Mouse (Mus musculus): ENCODE measurements around the gene Rev3l. TPM values are rescaled to one million over a fixed set of nuclear protein-coding genes. Genes with fewer than 3 reads are reported as not detected.

Rev3l gene
- 18.2 and 21.2 TPM in 2 replicates for polyA plus RNA-seq (2015; fragmentation: Nextera tagmentation; extraction: Ambion mirVana)

GRCm38 (mm10) chr10:39731736-39732265, at the start of gene Rev3l:
Gene Rev3l, plus strand, starts transcription at chr10:39732118.
- H3K27me3 ChIP-seq (ENCODE audit: control insufficient read depth, insufficient read depth, low read length): no peaks in the 10 kb centered on the region
- no peaks in the 10 kb centered on the region for H3K36me3 ChIP-seq (ENCODE audit: control insufficient read depth, insufficient read depth, low read length)
- H3K4me1 ChIP-seq (ENCODE audit: control insufficient read depth, insufficient read depth, low read length): peaks cover 11% of the 10 kb centered on the region
- H3K27ac ChIP-seq (ENCODE audit: low read length): peak within 1 kb of the TSS; percentile 100
- peak within 1 kb of the TSS; percentile 68 for H3K4me2 ChIP-seq (ENCODE audit: low read depth, low read length)
- peak; percentile 85 for ATAC-seq (ENCODE audit: insufficient read depth, low FRiP score)
- peak within 1 kb of the TSS; percentile 77 for H3K4me3 ChIP-seq (replicated peaks; ENCODE audit: low read length)
- WGBS: 1% methylated on average over 44 of the region's 64 CpGs
- no peaks in the 10 kb centered on the region for H3K9me3 ChIP-seq (replicated peaks; ENCODE audit: control insufficient read depth, low read length)
- peak within 1 kb of the TSS; percentile 91 for H3K9ac ChIP-seq (ENCODE audit: low read length)

- Histone ChIP-seq H3K4me2 (ENCODE audit: low read depth, low read length) (no peak overlapping the region), H3K4me3 (replicated peaks; ENCODE audit: low read length) (no peak overlapping the region), H3K9me3 (replicated peaks; ENCODE audit: control insufficient read depth, low read length) (no peaks in the 10 kb centered on the region), H3K36me3 (ENCODE audit: control insufficient read depth, insufficient read depth, low read length) (no peaks in the 10 kb centered on the region), H3K27me3 (ENCODE audit: control insufficient read depth, insufficient read depth, low read length) (no peaks in the 10 kb centered on the region), H3K9ac (ENCODE audit: low read length) (no peak overlapping the region), H3K4me1 (ENCODE audit: control insufficient read depth, insufficient read depth, low read length) (peaks cover 4% of the 10 kb centered on the region), H3K27ac (ENCODE audit: low read length) (no peak overlapping the region)
- no peak for ATAC-seq (ENCODE audit: insufficient read depth, low FRiP score)
- WGBS: 65% methylated on average over 2 of the region's 2 CpGs
These were observed 49.4 kb upstream of the Rev3l start for GRCm38 (mm10) chr10:39682556-39682955.

- WGBS: 70% methylated on average over 2 of the region's 2 CpGs
These were observed 48.4 kb upstream of the Rev3l start for GRCm38 (mm10) chr10:39683481-39683880.

GRCm38 (mm10) chr10:39686811-39687210, 45.1 kb upstream of the Rev3l start:
- no peaks in the 10 kb centered on the region for H3K27me3 ChIP-seq (ENCODE audit: control insufficient read depth, insufficient read depth, low read length)
- H3K4me1 ChIP-seq (ENCODE audit: control insufficient read depth, insufficient read depth, low read length): peaks cover 7% of the 10 kb centered on the region
- no peaks in the 10 kb centered on the region for H3K36me3 ChIP-seq (ENCODE audit: control insufficient read depth, insufficient read depth, low read length)
- no peak overlapping the region for H3K9ac ChIP-seq (ENCODE audit: low read length)
- H3K4me3 ChIP-seq (replicated peaks; ENCODE audit: low read length): no peak overlapping the region
- no peak; the same call in 1 of the 2 replicates for ATAC-seq (ENCODE audit: insufficient read depth, low FRiP score)
- no peak overlapping the region for H3K4me2 ChIP-seq (ENCODE audit: low read depth, low read length)
- H3K27ac ChIP-seq (ENCODE audit: low read length): no peak overlapping the region
- H3K9me3 ChIP-seq (replicated peaks; ENCODE audit: control insufficient read depth, low read length): no peaks in the 10 kb centered on the region
- 89% methylated on average over 4 of the region's 4 CpGs for WGBS

More at GRCm38 (mm10) chr10:39683481-39683880, 48.4 kb upstream of the Rev3l start:
- no peaks in the 10 kb centered on the region for H3K36me3 ChIP-seq (ENCODE audit: control insufficient read depth, insufficient read depth, low read length)
- no peaks in the 10 kb centered on the region for H3K27me3 ChIP-seq (ENCODE audit: control insufficient read depth, insufficient read depth, low read length)
- no peak overlapping the region for H3K4me2 ChIP-seq (ENCODE audit: low read depth, low read length)
- H3K4me3 ChIP-seq (replicated peaks; ENCODE audit: low read length): no peak overlapping the region
- no peak for ATAC-seq (ENCODE audit: insufficient read depth, low FRiP score)
- no peaks in the 10 kb centered on the region for H3K9me3 ChIP-seq (replicated peaks; ENCODE audit: control insufficient read depth, low read length)
- peaks cover 4% of the 10 kb centered on the region for H3K4me1 ChIP-seq (ENCODE audit: control insufficient read depth, insufficient read depth, low read length)
- H3K9ac ChIP-seq (ENCODE audit: low read length): no peak overlapping the region
- no peak overlapping the region for H3K27ac ChIP-seq (ENCODE audit: low read length)

GRCm38 (mm10) chr10:39687851-39688250, 44.1 kb upstream of the Rev3l start:
- H3K27ac ChIP-seq (ENCODE audit: low read length): no peak overlapping the region
- 62% methylated on average over 3 of the region's 3 CpGs for WGBS
- no peak for ATAC-seq (ENCODE audit: insufficient read depth, low FRiP score)
- H3K9me3 ChIP-seq (replicated peaks; ENCODE audit: control insufficient read depth, low read length): no peaks in the 10 kb centered on the region
- H3K4me2 ChIP-seq (ENCODE audit: low read depth, low read length): no peak overlapping the region
- H3K4me1 ChIP-seq (ENCODE audit: control insufficient read depth, insufficient read depth, low read length): peaks cover 7% of the 10 kb centered on the region
- no peak overlapping the region for H3K4me3 ChIP-seq (replicated peaks; ENCODE audit: low read length)
- no peaks in the 10 kb centered on the region for H3K36me3 ChIP-seq (ENCODE audit: control insufficient read depth, insufficient read depth, low read length)
- no peaks in the 10 kb centered on the region for H3K27me3 ChIP-seq (ENCODE audit: control insufficient read depth, insufficient read depth, low read length)
- H3K9ac ChIP-seq (ENCODE audit: low read length): no peak overlapping the region

- Histone ChIP-seq H3K27ac (ENCODE audit: low read length) (no peak overlapping the region; the same call in 1 of the 2 replicates), H3K27me3 (ENCODE audit: control insufficient read depth, insufficient read depth, low read length) (no peaks in the 10 kb centered on the region), H3K4me3 (replicated peaks; ENCODE audit: low read length) (no peak overlapping the region), H3K4me1 (ENCODE audit: control insufficient read depth, insufficient read depth, low read length) (peaks cover 4% of the 10 kb centered on the region; the same call in 1 of the 2 replicates), H3K9me3 (replicated peaks; ENCODE audit: control insufficient read depth, low read length) (no peaks in the 10 kb centered on the region), H3K9ac (ENCODE audit: low read length) (no peak overlapping the region), H3K4me2 (ENCODE audit: low read depth, low read length) (0 out of 2 replicates have a peak overlapping the region, but pooled peaks have one; percentile 2), H3K36me3 (ENCODE audit: control insufficient read depth, insufficient read depth, low read length) (no peaks in the 10 kb centered on the region)
- 46% methylated on average over 11 of the region's 11 CpGs for WGBS
- no peak for ATAC-seq (ENCODE audit: insufficient read depth, low FRiP score)
These were observed 40.4 kb upstream of the Rev3l start for GRCm38 (mm10) chr10:39691351-39692064.

- Histone ChIP-seq H3K9me3 (replicated peaks; ENCODE audit: control insufficient read depth, low read length) (no peaks in the 10 kb centered on the region), H3K4me2 (ENCODE audit: low read depth, low read length) (no peak overlapping the region), H3K27ac (ENCODE audit: low read length) (no peak overlapping the region), H3K9ac (ENCODE audit: low read length) (no peak overlapping the region), H3K4me3 (replicated peaks; ENCODE audit: low read length) (no peak overlapping the region), H3K27me3 (ENCODE audit: control insufficient read depth, insufficient read depth, low read length) (no peaks in the 10 kb centered on the region), H3K4me1 (ENCODE audit: control insufficient read depth, insufficient read depth, low read length) (peaks cover 4% of the 10 kb centered on the region; the same call in 1 of the 2 replicates), H3K36me3 (ENCODE audit: control insufficient read depth, insufficient read depth, low read length) (no peaks in the 10 kb centered on the region)
- ATAC-seq (ENCODE audit: insufficient read depth, low FRiP score): no peak
- WGBS: 59% methylated on average over 2 of the region's 2 CpGs
These were observed 39.8 kb upstream of the Rev3l start for GRCm38 (mm10) chr10:39692152-39692551.

- no peak overlapping the region for H3K27ac ChIP-seq (ENCODE audit: low read length)
- 86% methylated on average over 2 of the region's 2 CpGs for WGBS
- no peaks in the 10 kb centered on the region for H3K36me3 ChIP-seq (ENCODE audit: control insufficient read depth, insufficient read depth, low read length)
- no peak overlapping the region for H3K4me2 ChIP-seq (ENCODE audit: low read depth, low read length)
- H3K27me3 ChIP-seq (ENCODE audit: control insufficient read depth, insufficient read depth, low read length): no peaks in the 10 kb centered on the region
- H3K9ac ChIP-seq (ENCODE audit: low read length): no peak overlapping the region
- H3K9me3 ChIP-seq (replicated peaks; ENCODE audit: control insufficient read depth, low read length): no peaks in the 10 kb centered on the region
- no peaks in the 10 kb centered on the region for H3K4me1 ChIP-seq (ENCODE audit: control insufficient read depth, insufficient read depth, low read length)
- ATAC-seq (ENCODE audit: insufficient read depth, low FRiP score): no peak
- no peak overlapping the region for H3K4me3 ChIP-seq (replicated peaks; ENCODE audit: low read length)
These were observed 24.0 kb upstream of the Rev3l start for GRCm38 (mm10) chr10:39707717-39708510.

GRCm38 (mm10) chr10:39716936-39717335, 15.0 kb upstream of the Rev3l start:
- no peak for ATAC-seq (ENCODE audit: insufficient read depth, low FRiP score)
- Histone ChIP-seq H3K4me1 (ENCODE audit: control insufficient read depth, insufficient read depth, low read length) (no peaks in the 10 kb centered on the region), H3K9ac (ENCODE audit: low read length) (no peak overlapping the region), H3K36me3 (ENCODE audit: control insufficient read depth, insufficient read depth, low read length) (no peaks in the 10 kb centered on the region), H3K27ac (ENCODE audit: low read length) (no peak overlapping the region), H3K9me3 (replicated peaks; ENCODE audit: control insufficient read depth, low read length) (no peaks in the 10 kb centered on the region), H3K27me3 (ENCODE audit: control insufficient read depth, insufficient read depth, low read length) (no peaks in the 10 kb centered on the region), H3K4me2 (ENCODE audit: low read depth, low read length) (no peak overlapping the region), H3K4me3 (replicated peaks; ENCODE audit: low read length) (no peak overlapping the region)
- WGBS: 88% methylated on average over 5 of the region's 5 CpGs
